Mouse (Mus musculus) liver, postnatal 0 days (tissue): ENCODE measurements around the gene Zfp985.

Experiments used
- CTCF ChIP-seq: sonication (generic); IDR thresholded peaks from 2 replicates; pipeline ENCODE4 v1.5.1; 2016; ENCODE audit warnings: antibody characterized with exemption, low read depth
- EP300 ChIP-seq: IDR thresholded peaks from 2 replicates; pipeline ENCODE4 v1.6.1; 2016; ENCODE audit warnings: antibody characterized with exemption, low read depth, mild to moderate bottlenecking

- TF ChIP-seq CTCF (no peak), EP300 (no peak)
Observed at GRCm38 (mm10) chr4:147605521-147605920, 52.4 kb downstream of the Zfp985 start.
